Comparison of ENCODE assay signal across 22 mouse cellular contexts in the genomic region with DNA sequence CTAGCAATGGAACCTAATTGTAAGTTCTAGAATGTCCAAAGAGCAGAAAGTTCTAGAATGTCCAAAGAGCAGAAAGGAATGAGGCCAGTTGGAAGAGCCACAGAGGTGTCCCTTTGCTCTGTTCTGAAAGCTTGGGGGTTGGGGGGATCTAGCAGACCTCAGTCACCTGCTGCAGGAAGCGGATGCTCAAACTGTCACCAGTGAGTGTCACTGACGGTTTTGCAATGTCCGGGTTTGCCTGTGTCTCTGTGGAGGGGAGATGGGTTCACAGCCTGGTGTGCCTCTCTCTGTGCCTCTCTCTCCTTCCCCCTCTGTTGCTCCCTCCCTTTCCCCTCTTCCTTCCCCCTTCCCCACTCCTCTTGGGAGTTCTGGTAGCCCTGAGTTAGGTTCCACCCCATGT. TPM values are rescaled to one million over a fixed set of nuclear protein-coding genes. Genes with fewer than 3 reads are reported as not detected.
DNase-seq lines count a peak whose midpoint lies in the region; TF ChIP-seq lines count a peak whose summit lies in the region.
"Had no signal": no experiment of that assay in that cellular context is flagged by ENCODE, and none has a peak within 500 bp of the region (broad histone marks: within the 10 kb centered on the region; RNA-seq: fewer than 3 reads in every experiment).

No protein-coding gene starts in this region.

- WGBS in spleen, adult 2 months = 39% methylated on average over 3 of the region's 3 CpGs

- H3K4me3 ChIP-seq in spleen, adult 2 months (ENCODE audit: extremely low read depth, insufficient read depth, insufficient read length) = no peak overlapping the region; the same call in 1 of the 2 replicates
- H3K4me3 ChIP-seq: embryonic facial prominence, embryonic 12.5 days; forebrain, embryonic 15.5 days; midbrain, embryonic 10.5 days had no signal

- H3K36me3 ChIP-seq in spleen, adult 2 months (ENCODE audit: control insufficient read depth, insufficient read depth, low read length) = no peaks in the 10 kb centered on the region
- H3K36me3 ChIP-seq: embryonic facial prominence, embryonic 12.5 days; forebrain, embryonic 15.5 days; midbrain, embryonic 10.5 days had no signal

- no peaks in the 10 kb centered on the region for H3K27me3 ChIP-seq in spleen, adult 2 months (ENCODE audit: control insufficient read depth, insufficient read depth, low read length)
- H3K27me3 ChIP-seq: embryonic facial prominence, embryonic 12.5 days; forebrain, embryonic 15.5 days had no signal

- TF ChIP-seq POLR2A in spleen, adult 2 months (IDR thresholded peaks at IDR 0.05; ENCODE audit: low read depth, low read length) = no peak

- intact Hi-C loops in gastrocnemius, postnatal 14 days (cut with DNase I; ENCODE audit: low total_unique reads) = no loop called here

- H3K4me1 ChIP-seq in spleen, adult 2 months (ENCODE audit: control insufficient read depth, insufficient read depth, insufficient read length) = peaks cover 41% of the 10 kb centered on the region; the same call in 1 of the 2 replicates
- H3K4me1 ChIP-seq: forebrain, embryonic 15.5 days had no signal

- H3K27ac ChIP-seq in spleen, adult 2 months (ENCODE audit: insufficient read depth, low read length) = peak overlapping the region; percentile 80
- H3K27ac ChIP-seq: embryonic facial prominence, embryonic 12.5 days; forebrain, embryonic 15.5 days; hindbrain, embryonic 14.5 days; midbrain, embryonic 10.5 days had no signal

- no peak for DNase-seq in spleen, adult 2 months (ENCODE audit: low read depth in 1 of 2, low spot score in 2 of 2)
- DNase-seq in spleen, postnatal 10 days (ENCODE audit: low spot score in 2 of 2) = no peak
- peak; percentile 69 for DNase-seq in T-cell, adult 2 months (ENCODE audit: low spot score)
- peak; percentile 75 for DNase-seq in naive thymus-derived CD4-positive, alpha-beta T cell, adult 2 months (ENCODE audit: low read depth)
- no peak for DNase-seq in gastrocnemius, postnatal 14 days
- no peak for DNase-seq in ovary, adult 18-20 months (ENCODE audit: low spot score)
- no peak for DNase-seq in spleen, postnatal 4 days (ENCODE audit: low spot score in 2 of 2)
- DNase-seq: adrenal gland, postnatal 14 days; cerebellum, adult 18-20 months; kidney, adult 8-10 months; kidney, postnatal 4 days; lung, postnatal 14 days had no signal

- no peak for TF ChIP-seq CTCF in spleen, adult 2 months (IDR thresholded peaks at IDR 0.05; ENCODE audit: extremely low read depth, insufficient read depth, insufficient read length, insufficient replicate concordance)

RNA-seq across cellular contexts. Expression of a gene that starts 36.6 kb away (rescaled TPM):
- polyA plus RNA-seq in spleen, adult 2 months (2012; rRNA removed) = not detected in 2 replicates
- not detected for total RNA-seq in gastrocnemius, postnatal 14 days (2021)
- total RNA-seq: layer of hippocampus, postnatal 14 days; left cerebral cortex, postnatal 10 days; monocyte, adult 5-6 weeks had no signal
- polyA plus RNA-seq: cortical plate, adult 2 months; limb, embryonic 14.5 days; urinary bladder, adult 2 months had no signal

Comparison
In these comparisons a context has a peak if more than half of its experiments do, and no peak if none do; other contexts are left out.
1. DNase-seq: peak in T-cell, adult 2 months (single experiment) and naive thymus-derived CD4-positive, alpha-beta T cell, adult 2 months (single experiment); none in spleen, adult 2 months (0 of 2), spleen, postnatal 10 days (0 of 2), gastrocnemius, postnatal 14 days (single experiment), ovary, adult 18-20 months (single experiment) and spleen, postnatal 4 days (0 of 2).